Comparison of ENCODE assay signal across 28 mouse cellular contexts in the genomic region with DNA sequence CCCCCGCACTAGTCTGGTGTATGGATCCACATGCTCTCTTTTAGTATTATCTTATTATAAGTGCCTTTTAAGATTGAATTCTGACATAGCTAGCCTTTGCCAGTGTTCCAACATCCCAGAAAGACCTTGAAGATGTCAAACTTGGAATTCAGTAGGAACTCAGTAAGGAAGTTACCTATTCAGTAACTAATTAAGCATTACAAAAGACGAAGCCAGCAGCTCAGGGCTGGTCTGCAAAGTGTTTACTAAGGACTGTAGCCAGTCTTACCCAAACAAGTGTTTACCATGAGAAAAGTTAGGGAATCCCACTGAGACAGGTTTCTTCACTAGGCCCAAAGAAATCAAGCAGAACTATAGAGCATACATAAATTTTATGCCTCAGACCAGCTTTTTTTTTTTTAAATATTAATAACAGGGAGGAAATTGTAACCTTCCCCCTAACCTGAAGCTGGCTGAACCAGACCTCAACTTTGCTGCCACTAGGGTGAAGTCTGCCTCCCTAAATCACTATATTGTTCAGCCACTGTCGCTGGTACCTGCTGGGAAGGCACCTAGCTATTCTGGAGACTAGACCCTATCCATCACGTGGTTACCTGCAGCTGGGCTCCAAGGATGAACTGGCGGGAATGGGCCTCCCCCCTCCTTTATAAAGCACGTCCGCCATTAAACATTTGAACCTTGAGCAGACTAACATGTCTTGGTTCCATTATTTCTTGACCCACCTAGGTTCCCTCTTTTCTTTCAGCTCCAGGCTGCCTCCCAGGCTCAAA. TPM values are rescaled to one million over a fixed set of nuclear protein-coding genes. Genes with fewer than 3 reads are reported as not detected.
"Had no signal": no experiment of that assay in that cellular context is flagged by ENCODE, and none has a peak within 500 bp of the region (broad histone marks: within the 10 kb centered on the region; RNA-seq: fewer than 3 reads in every experiment).

No protein-coding gene starts in this region.

- H3K4me2 ChIP-seq: limb, embryonic 12.5 days; limb, embryonic 15.5 days; liver, embryonic 11.5 days; lung, embryonic 14.5 days; midbrain, embryonic 13.5 days; neural tube, embryonic 13.5 days; stomach, embryonic 15.5 days had no signal

- H3K27ac ChIP-seq: kidney, postnatal 0 days; limb, embryonic 12.5 days; limb, embryonic 15.5 days; liver, embryonic 14.5 days; midbrain, embryonic 10.5 days; midbrain, embryonic 13.5 days; neural tube, embryonic 13.5 days; stomach, embryonic 15.5 days had no signal

- DNase-seq: left cerebral cortex, postnatal 4 days; liver, postnatal 0 days; lung, embryonic 14.5 days; lung, postnatal 36 days; retina, postnatal 1 day; right cerebral cortex, postnatal 25 days; spleen, adult 18-20 months; thymus, postnatal 25 days had no signal

- H3K27me3 ChIP-seq: limb, embryonic 15.5 days; megakaryocyte, embryonic 14.5 days; neural tube, embryonic 13.5 days; stomach, embryonic 15.5 days had no signal

- ATAC-seq: liver, postnatal 0 days; lung, postnatal 0 days; midbrain, embryonic 13.5 days; midbrain, embryonic 16.5 days had no signal

- H3K4me1 ChIP-seq: limb, embryonic 12.5 days; limb, embryonic 15.5 days; megakaryocyte, embryonic 14.5 days; neural tube, embryonic 13.5 days; stomach, embryonic 15.5 days had no signal

- H3K4me3 ChIP-seq: limb, embryonic 12.5 days; limb, embryonic 15.5 days; megakaryocyte, embryonic 14.5 days; midbrain, embryonic 10.5 days; midbrain, embryonic 13.5 days; myocyte; neural tube, embryonic 13.5 days; stomach, embryonic 15.5 days had no signal

- H3K9ac ChIP-seq: limb, embryonic 12.5 days; limb, embryonic 15.5 days; liver, embryonic 14.5 days; liver, postnatal 0 days; lung, embryonic 14.5 days; midbrain, embryonic 13.5 days; neural tube, embryonic 13.5 days; stomach, embryonic 15.5 days had no signal

- H3K9me3 ChIP-seq: limb, embryonic 15.5 days; stomach, embryonic 15.5 days had no signal

- H3K36me3 ChIP-seq: limb, embryonic 12.5 days; limb, embryonic 15.5 days; midbrain, embryonic 10.5 days; midbrain, embryonic 13.5 days; neural tube, embryonic 13.5 days; stomach, embryonic 15.5 days had no signal

RNA-seq across cellular contexts. Expression of a gene that starts 5.7 kb away (rescaled TPM):
- total RNA-seq: layer of hippocampus, adult 18-20 months; layer of hippocampus, postnatal 14 days; left cerebral cortex, adult 8-10 months; left cerebral cortex, postnatal 14 days; left cerebral cortex, postnatal 4 days; monocyte, adult 5-6 weeks; neutrophil, adult 5-6 weeks had no signal
- polyA plus RNA-seq: kidney, postnatal 0 days; limb, embryonic 12.5 days; limb, embryonic 15.5 days; liver, embryonic 11.5 days; liver, embryonic 14.5 days; liver, postnatal 0 days; lung, embryonic 14.5 days; lung, postnatal 0 days; midbrain, embryonic 10.5 days; midbrain, embryonic 13.5 days; midbrain, embryonic 16.5 days; myocyte; neural tube, embryonic 13.5 days; thymus, postnatal 0 days had no signal

RNA-seq across cellular contexts. Expression of a gene that starts 59.8 kb away (rescaled TPM):
- total RNA-seq: layer of hippocampus, postnatal 14 days; monocyte, adult 5-6 weeks; neutrophil, adult 5-6 weeks had no signal
- polyA plus RNA-seq: liver, embryonic 11.5 days; liver, embryonic 14.5 days; liver, postnatal 0 days; lung, embryonic 14.5 days; midbrain, embryonic 10.5 days; midbrain, embryonic 13.5 days; midbrain, embryonic 16.5 days; myocyte; stomach, embryonic 15.5 days; thymus, postnatal 0 days had no signal
